ENCODE assay signal across 8 mouse cellular contexts in the genomic region with DNA sequence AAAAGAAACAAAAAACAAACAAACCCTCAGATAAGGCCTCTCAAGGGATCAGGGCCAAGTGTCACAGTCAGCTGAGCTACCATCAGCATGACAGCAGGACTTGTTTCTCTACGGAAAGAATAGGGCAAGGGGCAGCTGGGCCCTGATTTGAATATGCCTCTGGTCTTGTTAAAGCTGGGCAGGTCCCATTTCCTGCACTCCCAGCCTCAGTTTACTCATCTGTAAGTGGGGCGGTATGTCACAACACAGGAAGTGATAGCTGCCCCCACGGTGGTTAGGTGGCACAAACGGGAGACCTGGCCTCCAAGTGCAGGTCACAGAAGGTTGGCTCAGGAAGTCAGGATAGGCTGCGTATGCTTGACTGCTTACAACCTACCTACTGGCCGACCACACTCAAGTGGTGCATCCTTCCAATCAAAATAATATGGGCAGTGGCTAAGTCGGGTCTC. TPM values are rescaled to one million over a fixed set of nuclear protein-coding genes. Genes with fewer than 3 reads are reported as not detected.
DNase-seq lines count a peak whose midpoint lies in the region; ATAC-seq and TF ChIP-seq lines count a peak whose summit lies in the region.

No protein-coding gene starts in this region.

- H3K36me3 ChIP-seq in kidney, embryonic 16.5 days (ENCODE audit: insufficient read depth, low read length): no peaks in the 10 kb centered on the region
- peaks cover 0 to 13% of the 10 kb centered on the region in 2 experiments; a peak in 2 of 4 replicates for H3K36me3 ChIP-seq in MEL (ENCODE audit: control insufficient read depth in 1 of 2, insufficient read depth in 2 of 2, low read length in 2 of 2)
- no peaks in the 10 kb centered on the region for H3K36me3 ChIP-seq in forebrain, embryonic 15.5 days
- H3K36me3 ChIP-seq in liver, postnatal 0 days (replicated peaks; ENCODE audit: insufficient read depth, low read length): no peaks in the 10 kb centered on the region

- DNase-seq in kidney, postnatal 10 days: no peak
- peak; percentile 70 for DNase-seq in MEL (ENCODE audit: low read depth, low spot score)
- DNase-seq in liver, postnatal 0 days: no peak
- DNase-seq in frontal cortex, postnatal 10 days (ENCODE audit: low spot score in 2 of 2): no peak
- no peak for DNase-seq in layer of hippocampus, adult 9-10 months (ENCODE audit: low spot score)
- no peak for DNase-seq in frontal cortex, postnatal 25 days (ENCODE audit: low spot score in 2 of 2)

- WGBS in kidney, embryonic 16.5 days: 16% methylated on average over 7 of the region's 7 CpGs
- 29% methylated on average over 7 of the region's 7 CpGs for WGBS in forebrain, embryonic 15.5 days
- WGBS in liver, postnatal 0 days (ENCODE audit: insufficient replicate concordance): 19% methylated on average over 7 of the region's 7 CpGs

- H3K9ac ChIP-seq in kidney, embryonic 16.5 days (replicated peaks; ENCODE audit: low read length): peak overlapping the region; percentile 89
- H3K9ac ChIP-seq in MEL (ENCODE audit: control insufficient read depth, low read depth, low read length, poor library complexity, severe bottlenecking): peak overlapping the region; percentile 80
- peak overlapping the region; percentile 91 for H3K9ac ChIP-seq in forebrain, embryonic 15.5 days (replicated peaks)
- peak overlapping the region; percentile 81 for H3K9ac ChIP-seq in liver, postnatal 0 days (replicated peaks)

- H3K4me3 ChIP-seq in kidney, embryonic 16.5 days (ENCODE audit: low read length): peak overlapping the region; percentile 91
- peak overlapping the region; percentile 61 to 73 for H3K4me3 ChIP-seq in MEL (ENCODE audit: control insufficient read depth in 1 of 2, insufficient read depth in 1 of 2, low read depth in 2 of 2, low read length in 2 of 2)
- peak overlapping the region; percentile 94 for H3K4me3 ChIP-seq in forebrain, embryonic 15.5 days
- H3K4me3 ChIP-seq in liver, postnatal 0 days (ENCODE audit: low read depth, low read length): peak overlapping the region; percentile 88

- H3K79me2 ChIP-seq in MEL (ENCODE audit: control insufficient read depth, insufficient read depth, low read length, poor library complexity): peaks cover 5% of the 10 kb centered on the region; the same call in 1 of the 2 replicates

- no peak for TF ChIP-seq CTCF in MEL (IDR thresholded peaks at IDR 0.05 in 2 of 3, conservative IDR thresholded peaks at IDR 0.05 in 1 of 3; ENCODE audit: control insufficient read depth in 1 of 3, insufficient read depth in 1 of 3, low read depth in 2 of 3, low read length in 3 of 3, poor library complexity in 1 of 3, severe bottlenecking in 1 of 3)
- TF ChIP-seq CTCF in liver, postnatal 0 days (IDR thresholded peaks at IDR 0.05; ENCODE audit: low read depth): no peak

- TF ChIP-seq POLR2A in MEL (IDR thresholded peaks at IDR 0.05; ENCODE audit: control insufficient read depth in 1 of 2, insufficient read depth in 1 of 2, low read depth in 1 of 2, low read length in 2 of 2, poor library complexity in 1 of 2): no peak

- TF ChIP-seq RAD21 in MEL (IDR thresholded peaks at IDR 0.05; ENCODE audit: low read depth, low read length): no peak

- peak overlapping the region; percentile 76; the same call in 1 of the 2 replicates for H3K27ac ChIP-seq in kidney, embryonic 16.5 days (ENCODE audit: low read length)
- H3K27ac ChIP-seq in MEL (ENCODE audit: control insufficient read depth, low read depth, low read length): peak overlapping the region; percentile 29; the same call in 1 of the 2 replicates
- H3K27ac ChIP-seq in forebrain, embryonic 15.5 days (replicated peaks): no peak overlapping the region
- 0 out of 2 replicates have a peak overlapping the region, but pooled peaks have one; percentile 32 for H3K27ac ChIP-seq in liver, postnatal 0 days (ENCODE audit: low read depth)

- no peak; a peak in 1 of 4 replicates for TF ChIP-seq EP300 in MEL (IDR thresholded peaks at IDR 0.05; ENCODE audit: low read depth in 1 of 2, low read length in 2 of 2)
- TF ChIP-seq EP300 in liver, postnatal 0 days (IDR thresholded peaks at IDR 0.05; ENCODE audit: low read depth): no peak

- H3K4me2 ChIP-seq in kidney, embryonic 16.5 days (replicated peaks; ENCODE audit: low read depth, low read length): peak overlapping the region; percentile 64
- peak overlapping the region; percentile 76 for H3K4me2 ChIP-seq in forebrain, embryonic 15.5 days (replicated peaks)
- peak overlapping the region; percentile 77 for H3K4me2 ChIP-seq in liver, postnatal 0 days (ENCODE audit: low read depth, low read length)

- no peak for ATAC-seq in kidney, embryonic 16.5 days (ENCODE audit: low FRiP score, low TSS enrichment)
- ATAC-seq in forebrain, embryonic 15.5 days (replicated peaks): no peak
- ATAC-seq in liver, postnatal 0 days: no peak

- no peaks in the 10 kb centered on the region for H3K27me3 ChIP-seq in kidney, embryonic 16.5 days (ENCODE audit: insufficient read depth, low read length)
- no peaks in the 10 kb centered on the region for H3K27me3 ChIP-seq in MEL (ENCODE audit: control insufficient read depth in 1 of 2, insufficient read depth in 2 of 2, low read length in 2 of 2)
- H3K27me3 ChIP-seq in forebrain, embryonic 15.5 days: no peaks in the 10 kb centered on the region
- no peaks in the 10 kb centered on the region for H3K27me3 ChIP-seq in liver, postnatal 0 days (ENCODE audit: insufficient read depth, low read length)

- no peaks in the 10 kb centered on the region for H3K9me3 ChIP-seq in kidney, embryonic 16.5 days (ENCODE audit: low read length)
- H3K9me3 ChIP-seq in MEL (replicated peaks; ENCODE audit: insufficient read depth, low read length): no peaks in the 10 kb centered on the region
- no peaks in the 10 kb centered on the region for H3K9me3 ChIP-seq in forebrain, embryonic 15.5 days
- no peaks in the 10 kb centered on the region for H3K9me3 ChIP-seq in liver, postnatal 0 days (ENCODE audit: low read length)

- peaks cover 36% of the 10 kb centered on the region for H3K4me1 ChIP-seq in kidney, embryonic 16.5 days (ENCODE audit: insufficient read depth, low read length)
- H3K4me1 ChIP-seq in MEL (ENCODE audit: control insufficient read depth in 1 of 2, insufficient read depth in 2 of 2, low read length in 2 of 2): peaks cover 7 to 21% of the 10 kb centered on the region in 2 experiments
- peaks cover 29% of the 10 kb centered on the region for H3K4me1 ChIP-seq in forebrain, embryonic 15.5 days
- peaks cover 23% of the 10 kb centered on the region for H3K4me1 ChIP-seq in liver, postnatal 0 days (ENCODE audit: insufficient read depth)

TF ChIP-seq in MEL, 35 proteins besides CTCF, POLR2A, EP300 and RAD21:
- TF ChIP-seq BHLHE40 (IDR thresholded peaks at IDR 0.05; ENCODE audit: borderline replicate concordance, low read depth, low read length): no peak
- no peak for TF ChIP-seq NELFE (IDR thresholded peaks at IDR 0.05; ENCODE audit: low read depth, low read length)
- TF ChIP-seq MAX (IDR thresholded peaks at IDR 0.05; ENCODE audit: low read length): peak; percentile 48; the same call in 1 of the 2 replicates
- peak; percentile 82 for TF ChIP-seq MXI1 (IDR thresholded peaks at IDR 0.05; ENCODE audit: low read depth, low read length)
- TF ChIP-seq SIN3A (IDR thresholded peaks at IDR 0.05; ENCODE audit: low read length): peak; percentile 94
- TF ChIP-seq ZNF384 (IDR thresholded peaks at IDR 0.05; ENCODE audit: low read depth, low read length): peak; percentile 19; the same call in 1 of the 2 replicates
- peak; percentile 95 for TF ChIP-seq ETS1 (IDR thresholded peaks at IDR 0.05; ENCODE audit: low read depth, low read length)
- no peak for TF ChIP-seq UBTF (IDR thresholded peaks at IDR 0.05; ENCODE audit: borderline replicate concordance, insufficient read depth, low read depth, low read length)
- peak; percentile 45; the same call in 1 of the 2 replicates for TF ChIP-seq USF1 (IDR thresholded peaks at IDR 0.05; ENCODE audit: low read depth, low read length)

RNA-seq across cellular contexts. Expression of a gene that starts 2.0 kb away (rescaled TPM):
- 29.9 and 31.2 TPM in 2 replicates for polyA plus RNA-seq in kidney, embryonic 16.5 days (2015; fragmentation: Nextera tagmentation; extraction: Ambion mirVana)
- total RNA-seq in MEL (2012; rRNA removed): 3.0 and 3.9 TPM in 2 replicates
- 10 to 100 TPM in 1 of 2 experiments, not detected in 1; 10.9 TPM for polyA plus RNA-seq in MEL (2012; ENCODE audit: insufficient read depth in 1 of 2, insufficient read length in 2 of 2, low read depth in 1 of 2, low replicate concordance in 2 of 2, missing spikeins in 1 of 2)
- polyA plus RNA-seq in forebrain, embryonic 15.5 days (2015; fragmentation: Nextera tagmentation; extraction: Ambion mirVana): 34.5 and 38.0 TPM in 2 replicates
- 6.0 and 6.2 TPM in 2 replicates for polyA plus RNA-seq in liver, postnatal 0 days (2015; fragmentation: Nextera tagmentation; extraction: Ambion mirVana)

RNA-seq across cellular contexts. Expression of a gene that starts 19.3 kb away (rescaled TPM):
- 138 and 142 TPM in 2 replicates for polyA plus RNA-seq in kidney, embryonic 16.5 days (2015; fragmentation: Nextera tagmentation; extraction: Ambion mirVana)
- total RNA-seq in MEL (2012; rRNA removed): 69.2 and 73.2 TPM in 2 replicates
- polyA plus RNA-seq in MEL (2012; ENCODE audit: insufficient read depth in 1 of 2, insufficient read length in 2 of 2, low read depth in 1 of 2, low replicate concordance in 2 of 2, missing spikeins in 1 of 2): 100 to 1,000 TPM; 111 to 132 TPM
- 31.6 and 32.0 TPM in 2 replicates for polyA plus RNA-seq in forebrain, embryonic 15.5 days (2015; fragmentation: Nextera tagmentation; extraction: Ambion mirVana)
- 61.7 and 66.5 TPM in 2 replicates for polyA plus RNA-seq in liver, postnatal 0 days (2015; fragmentation: Nextera tagmentation; extraction: Ambion mirVana)

RNA-seq across cellular contexts. Expression of a gene that starts 33.5 kb away (rescaled TPM):
- 72.0 and 79.6 TPM in 2 replicates for polyA plus RNA-seq in kidney, embryonic 16.5 days (2015; fragmentation: Nextera tagmentation; extraction: Ambion mirVana)
- total RNA-seq in MEL (2012; rRNA removed): 90.7 and 125 TPM in 2 replicates
- polyA plus RNA-seq in MEL (2012; ENCODE audit: insufficient read depth in 1 of 2, insufficient read length in 2 of 2, low read depth in 1 of 2, low replicate concordance in 2 of 2, missing spikeins in 1 of 2): 100 to 1,000 TPM in 1 of 2 experiments, not detected in 1; 117 TPM
- 54.6 and 60.8 TPM in 2 replicates for polyA plus RNA-seq in forebrain, embryonic 15.5 days (2015; fragmentation: Nextera tagmentation; extraction: Ambion mirVana)
- 26.7 and 28.8 TPM in 2 replicates for polyA plus RNA-seq in liver, postnatal 0 days (2015; fragmentation: Nextera tagmentation; extraction: Ambion mirVana)
